Mouse (Mus musculus) ovary, postnatal 10 days (tissue): ENCODE measurements at regions not wholly inside any gene's neighbourhood (a gene's known extent, or its start where the extent isn't known, plus 50 kb on each side); places are given as distances from the start of the nearest gene placed in this dataset.

Experiments used
- DNase-seq: peaks from one replicate; pipeline ENCODE4 v3.0.0; 2022; ENCODE audit warnings: low spot score

GRCm38 (mm10) chr4:140402319-140402718, 155.7 kb upstream of the Igsf21 start:
- DNase-seq, result no peak

GRCm38 (mm10) chr4:140401632-140402031, 155.0 kb upstream of the Igsf21 start:
- DNase-seq, result no peak

GRCm38 (mm10) chr4:140396548-140396947, 150.0 kb upstream of the Igsf21 start:
- DNase-seq, result no peak

GRCm38 (mm10) chr4:140392290-140392689, 145.7 kb upstream of the Igsf21 start:
- no peak for DNase-seq

- DNase-seq, result no peak
These were observed 144.2 kb upstream of the Igsf21 start for GRCm38 (mm10) chr4:140390684-140391234.

- no peak for DNase-seq
These were observed 139.1 kb upstream of the Igsf21 start for GRCm38 (mm10) chr4:140385686-140386085.

- no peak for DNase-seq
These were observed 138.6 kb upstream of the Igsf21 start for GRCm38 (mm10) chr4:140385226-140385625.

GRCm38 (mm10) chr4:140383596-140383995, 137.0 kb upstream of the Igsf21 start:
- no peak for DNase-seq

- DNase-seq, result no peak
These were observed 134.1 kb upstream of the Igsf21 start for GRCm38 (mm10) chr4:140380733-140381132.

GRCm38 (mm10) chr4:140377941-140378340, 131.4 kb upstream of the Igsf21 start:
- DNase-seq, result no peak

GRCm38 (mm10) chr4:140372586-140373325, 126.2 kb upstream of the Igsf21 start:
- no peak for DNase-seq

- DNase-seq, result no peak
These were observed 125.0 kb upstream of the Igsf21 start for GRCm38 (mm10) chr4:140371426-140372213.

GRCm38 (mm10) chr4:140366975-140367680, 120.5 kb upstream of the Igsf21 start:
- DNase-seq, result no peak

- no peak for DNase-seq
These were observed 112.3 kb upstream of the Igsf21 start for GRCm38 (mm10) chr4:140358846-140359245.

- DNase-seq, result peak; percentile 80
These were observed 111.5 kb upstream of the Igsf21 start for GRCm38 (mm10) chr4:140358103-140358502.

GRCm38 (mm10) chr4:140355144-140355550, 108.6 kb upstream of the Igsf21 start:
- DNase-seq, result no peak

GRCm38 (mm10) chr4:140348802-140349201, 102.2 kb upstream of the Igsf21 start:
- DNase-seq, result no peak

- DNase-seq, result no peak
These were observed 83.6 kb upstream of the Igsf21 start for GRCm38 (mm10) chr4:140330138-140330537.

- DNase-seq, result no peak
These were observed 80.3 kb upstream of the Igsf21 start for GRCm38 (mm10) chr4:140326706-140327440.

GRCm38 (mm10) chr4:140325677-140326052, 79.1 kb upstream of the Igsf21 start:
- no peak for DNase-seq

GRCm38 (mm10) chr4:140324971-140325676, 78.5 kb upstream of the Igsf21 start:
- DNase-seq, result no peak
